Mouse (Mus musculus) olfactory bulb, adult 2 months (tissue): ENCODE results near the gene Gm20696.

Experiments used
- CTCF ChIP-seq: fragments of 200-500 bp; IDR thresholded peaks from 2 replicates; pipeline ENCODE4 v1.5.1; 2012; ENCODE audit warnings: low read depth, mild to moderate bottlenecking, low read length, moderate library complexity; ENCODE audit not compliant: insufficient read depth
- POLR2A ChIP-seq: fragments of 200-500 bp; IDR thresholded peaks from 2 replicates; pipeline ENCODE4 v1.6.1; 2012; ENCODE audit warnings: mild to moderate bottlenecking, low read depth, low read length, moderate library complexity; ENCODE audit not compliant: insufficient read depth

- TF ChIP-seq CTCF (no peak), POLR2A (no peak)
Measured at GRCm38 (mm10) chr6:99344966-99345365, 321.6 kb downstream of the Gm20696 start.
